Mouse (Mus musculus): ENCODE data around the gene Prickle4. TPM values are rescaled to one million over a fixed set of nuclear protein-coding genes. Genes with fewer than 3 reads are reported as not detected.

The Prickle4 gene
- polyA plus RNA-seq, 1 experiment from 2014 or later, result 0.27 TPM

DNA sequence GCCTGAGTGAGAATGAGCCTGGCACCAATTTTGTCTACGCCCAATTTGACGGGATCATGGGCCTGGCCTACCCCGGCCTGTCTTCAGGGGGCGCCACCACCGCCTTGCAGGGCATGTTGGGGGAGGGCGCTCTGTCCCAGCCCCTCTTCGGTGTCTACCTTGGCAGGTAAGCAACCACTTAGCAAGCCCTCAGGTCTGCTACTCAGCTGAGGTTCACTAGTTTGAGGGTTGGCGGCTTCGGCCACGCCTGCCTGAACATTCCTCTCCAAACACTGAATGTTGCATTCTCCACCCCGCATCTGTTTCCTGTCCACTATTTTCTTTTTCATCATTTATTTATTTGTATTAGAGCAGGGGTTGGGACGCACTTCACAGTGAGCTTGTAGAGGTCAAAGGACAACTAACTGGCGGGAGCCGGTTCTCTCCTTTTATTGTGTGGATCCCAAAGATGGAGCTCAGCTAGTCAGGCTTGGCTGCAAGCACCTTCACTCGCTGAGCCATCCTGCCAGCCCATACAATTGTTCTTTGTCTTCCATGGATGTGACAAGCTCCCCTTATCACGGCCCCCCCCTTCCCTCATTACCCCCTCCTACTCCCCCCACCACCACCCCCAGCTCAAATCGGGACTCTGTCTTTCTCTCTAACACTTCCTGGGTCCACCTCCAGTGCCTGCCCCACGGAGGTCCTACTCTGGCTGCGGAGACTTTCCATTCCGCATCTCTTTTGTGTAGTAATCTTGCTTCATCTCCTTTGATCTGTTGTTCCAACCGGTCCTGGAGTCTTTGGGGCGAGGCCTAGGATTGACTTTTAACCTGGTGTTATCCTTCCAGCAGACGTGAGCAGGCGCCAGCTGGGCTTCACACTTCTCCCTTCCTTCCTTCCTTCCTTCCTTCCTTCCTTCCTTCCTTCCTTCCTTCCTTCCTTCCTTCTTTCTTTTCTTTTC is 36.4 kb upstream of the Prickle4 start:
- no peaks in the 10 kb centered on the region for H3K9me3 ChIP-seq
- H3K4me3 ChIP-seq, result no peak overlapping the region
- H3K4me1 ChIP-seq, result no peaks in the 10 kb centered on the region
- no peak overlapping the region for H3K27ac ChIP-seq
- 64% methylated on average over 24 of the region's 24 CpGs for WGBS
- no peaks in the 10 kb centered on the region for H3K27me3 ChIP-seq
- no peak overlapping the region for H3K9ac ChIP-seq
- ATAC-seq (ENCODE audit: insufficient number of reproducible peaks, low FRiP score, low TSS enrichment, low read depth), result no peak
- no peak overlapping the region for H3K4me2 ChIP-seq
- H3K36me3 ChIP-seq, result no peaks in the 10 kb centered on the region

DNA sequence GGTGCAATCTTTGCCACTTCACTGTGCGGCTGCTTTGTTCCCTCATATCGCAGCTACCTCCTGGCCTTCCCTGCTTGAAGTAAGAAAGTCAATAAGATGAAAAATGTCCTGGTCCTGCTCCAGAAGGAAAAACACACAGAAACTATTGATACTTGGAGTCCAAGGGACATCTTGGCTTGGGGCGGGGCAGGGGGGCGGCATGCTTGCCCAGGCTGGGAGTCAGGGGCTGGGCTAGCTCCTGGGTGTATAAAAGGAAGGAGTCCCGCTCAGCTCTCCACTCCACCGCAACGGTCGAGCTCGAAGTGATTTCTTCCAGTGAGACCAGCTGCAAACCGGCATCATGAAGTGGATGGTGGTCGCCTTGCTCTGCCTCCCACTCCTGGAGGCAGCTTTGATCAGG is 32.0 kb upstream of the Prickle4 start, which contains the start of gene Pgc:
Gene Pgc, plus strand, starts transcription at position 277 of the 400 bp plus-strand sequence.
- WGBS, result 70% methylated on average over 11 of the region's 11 CpGs
- H3K9me3 ChIP-seq, result no peaks in the 10 kb centered on the region
- ATAC-seq (ENCODE audit: insufficient number of reproducible peaks, low FRiP score, low TSS enrichment, low read depth), result no peak

DNA sequence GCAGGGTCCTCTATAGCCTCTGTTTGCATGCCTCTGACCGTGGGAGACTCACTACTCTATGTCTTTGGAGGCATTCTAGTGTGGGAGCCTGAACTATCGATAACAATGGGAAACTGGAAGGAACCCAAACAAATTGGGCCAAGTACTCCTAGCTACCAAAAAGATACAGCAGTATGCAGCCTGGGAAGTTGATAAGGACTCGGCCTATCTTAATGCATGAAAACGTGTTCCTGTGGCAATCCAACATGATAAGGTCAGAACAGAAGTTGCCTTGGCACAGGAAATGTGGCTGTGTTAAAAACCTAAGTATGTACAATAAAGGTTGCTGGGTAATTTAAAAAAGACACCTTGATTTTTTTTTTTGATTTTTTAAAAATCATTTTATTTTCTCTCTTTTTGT is 26.6 kb upstream of the Prickle4 start:
- Histone ChIP-seq H3K9me3 (no peaks in the 10 kb centered on the region), H3K4me2 (no peak overlapping the region), H3K27ac (no peak overlapping the region), H3K27me3 (no peaks in the 10 kb centered on the region), H3K9ac (no peak overlapping the region), H3K36me3 (no peaks in the 10 kb centered on the region), H3K4me1 (no peaks in the 10 kb centered on the region), H3K4me3 (no peak overlapping the region)
- no peak for ATAC-seq (ENCODE audit: insufficient number of reproducible peaks, low FRiP score, low TSS enrichment, low read depth)
- WGBS, result 85% methylated on average over 4 of the region's 4 CpGs

More for the DNA sequence above, 32.0 kb upstream of the Prickle4 start, which contains the start of gene Pgc:
- H3K27ac ChIP-seq, result no peak within 1 kb of the TSS
- no peaks in the 10 kb centered on the region for H3K36me3 ChIP-seq
- H3K4me3 ChIP-seq, result no peak within 1 kb of the TSS
- H3K4me2 ChIP-seq, result no peak within 1 kb of the TSS
- H3K27me3 ChIP-seq, result no peaks in the 10 kb centered on the region
- no peaks in the 10 kb centered on the region for H3K4me1 ChIP-seq
- no peak within 1 kb of the TSS for H3K9ac ChIP-seq

DNA sequence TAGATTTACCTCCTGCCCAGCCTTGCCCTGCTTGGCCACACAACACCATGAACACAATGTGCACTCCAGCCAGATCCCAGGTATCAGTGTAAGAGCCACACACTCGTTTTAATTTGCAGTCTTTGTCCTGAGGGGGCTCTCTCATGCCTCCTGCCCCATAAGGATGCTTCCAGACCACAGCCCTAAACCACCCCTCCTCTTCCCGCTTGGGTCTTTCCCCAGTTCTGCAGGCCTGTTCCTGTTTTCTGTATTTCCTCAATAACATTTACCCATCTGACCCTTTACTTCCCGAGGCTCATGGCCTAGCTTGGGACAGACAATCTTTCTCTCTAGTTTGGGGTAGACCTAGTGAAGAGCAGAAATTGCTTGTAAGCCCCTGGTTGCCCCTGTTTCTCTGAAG is 20.5 kb upstream of the Prickle4 start:
- H3K9ac ChIP-seq, result no peak overlapping the region
- H3K4me1 ChIP-seq, result no peaks in the 10 kb centered on the region
- H3K27me3 ChIP-seq, result no peaks in the 10 kb centered on the region
- no peak for ATAC-seq (ENCODE audit: insufficient number of reproducible peaks, low FRiP score, low TSS enrichment, low read depth)
- H3K9me3 ChIP-seq, result no peaks in the 10 kb centered on the region
- H3K36me3 ChIP-seq, result no peaks in the 10 kb centered on the region
- H3K4me2 ChIP-seq, result no peak overlapping the region
- H3K27ac ChIP-seq, result no peak overlapping the region
- WGBS, result 52% methylated on average over 3 of the region's 3 CpGs
- H3K4me3 ChIP-seq, result no peak overlapping the region

DNA sequence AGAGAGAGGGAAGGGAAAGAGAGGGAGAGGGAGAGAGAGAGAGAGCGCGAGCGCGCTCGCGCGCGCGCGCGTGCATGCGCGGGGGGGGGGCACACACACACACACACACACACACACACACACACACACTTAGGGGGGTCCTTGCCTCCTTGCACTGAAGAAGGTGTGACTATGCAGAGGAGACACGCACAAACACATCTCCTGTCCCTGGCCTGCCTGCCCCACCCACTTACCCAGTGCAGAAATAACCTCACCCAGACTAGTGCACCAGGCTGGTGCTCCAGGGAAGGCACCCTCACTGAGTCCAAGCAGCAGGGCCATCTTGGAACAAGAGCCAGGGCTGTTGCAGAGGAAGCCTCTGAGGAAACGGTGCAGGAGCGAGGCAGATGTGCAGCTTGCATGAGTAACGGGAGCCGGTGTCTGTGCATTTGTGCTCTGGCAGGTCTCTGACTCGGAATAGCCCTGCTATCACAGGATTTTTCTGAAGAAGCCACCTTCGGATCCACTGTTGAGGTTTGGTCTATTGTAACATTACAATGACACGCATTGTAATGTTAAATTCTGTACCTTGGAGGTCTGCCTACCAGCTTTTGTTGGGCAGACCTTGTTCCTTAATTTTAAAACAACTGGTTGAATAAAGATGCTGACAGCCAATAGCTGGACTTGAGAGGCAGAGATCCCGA is 18.5 kb upstream of the Prickle4 start:
- H3K4me1 ChIP-seq, result no peaks in the 10 kb centered on the region
- no peaks in the 10 kb centered on the region for H3K9me3 ChIP-seq
- ATAC-seq (ENCODE audit: insufficient number of reproducible peaks, low FRiP score, low TSS enrichment, low read depth), result no peak
- no peak overlapping the region for H3K4me2 ChIP-seq
- H3K27ac ChIP-seq, result no peak overlapping the region
- no peak overlapping the region for H3K9ac ChIP-seq
- H3K27me3 ChIP-seq, result no peaks in the 10 kb centered on the region
- no peaks in the 10 kb centered on the region for H3K36me3 ChIP-seq
- H3K4me3 ChIP-seq, result no peak overlapping the region
- WGBS, result 59% methylated on average over 9 of the region's 22 CpGs

DNA sequence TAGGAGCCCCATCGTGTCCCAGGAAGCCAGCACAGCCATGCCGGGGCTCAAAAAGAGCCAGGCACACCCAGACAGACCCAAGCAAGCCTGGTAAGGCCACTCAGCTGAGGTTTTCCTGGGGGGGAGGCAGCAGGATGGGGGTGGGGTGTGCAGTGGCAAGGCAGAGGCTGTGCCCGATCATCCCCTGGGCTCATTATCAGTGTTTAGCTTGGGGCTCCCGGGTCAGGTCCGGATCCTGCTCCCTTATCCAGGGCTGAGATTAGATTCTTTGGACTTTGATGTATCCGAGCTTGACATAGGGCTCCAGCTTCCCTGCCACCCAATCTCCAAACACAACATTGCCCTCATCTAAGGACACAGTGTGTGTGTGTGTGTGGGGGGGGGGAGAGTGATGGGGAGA is 17.3 kb upstream of the Prickle4 start:
- Histone ChIP-seq H3K27me3 (no peaks in the 10 kb centered on the region), H3K36me3 (no peaks in the 10 kb centered on the region), H3K4me1 (0 out of 2 replicates have a peak, but pooled peaks cover under 1% of the 10 kb centered on the region), H3K9me3 (no peaks in the 10 kb centered on the region), H3K27ac (no peak overlapping the region), H3K9ac (no peak overlapping the region), H3K4me3 (no peak overlapping the region), H3K4me2 (no peak overlapping the region)
- ATAC-seq (ENCODE audit: insufficient number of reproducible peaks, low FRiP score, low TSS enrichment, low read depth), result no peak
- WGBS, result 59% methylated on average over 6 of the region's 6 CpGs

DNA sequence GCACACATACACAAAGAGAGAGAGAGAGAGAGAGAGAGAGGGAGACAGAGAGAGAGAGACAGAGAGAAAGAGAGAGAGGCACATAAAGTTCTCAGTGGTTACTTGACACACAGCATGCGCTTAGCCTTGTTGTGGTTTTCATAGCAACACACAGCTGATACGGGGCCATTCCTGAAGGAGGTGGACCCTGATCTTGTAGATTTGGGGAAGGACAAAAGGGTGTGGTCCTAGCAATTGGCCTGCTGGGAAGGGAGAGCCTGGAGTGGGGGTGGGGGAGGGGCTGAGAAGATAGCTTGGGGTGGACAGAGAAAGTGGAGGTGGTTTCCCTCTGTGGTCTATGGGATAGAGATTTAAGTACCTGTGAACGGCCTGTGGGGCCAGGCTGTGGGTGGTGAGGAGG is 15.5 kb upstream of the Prickle4 start:
- ATAC-seq (ENCODE audit: insufficient number of reproducible peaks, low FRiP score, low TSS enrichment, low read depth), result no peak
- WGBS, result 65% methylated on average over 3 of the region's 3 CpGs
- Histone ChIP-seq H3K9me3 (no peaks in the 10 kb centered on the region), H3K4me2 (no peak overlapping the region), H3K9ac (no peak overlapping the region), H3K27me3 (no peaks in the 10 kb centered on the region), H3K4me1 (0 out of 2 replicates have a peak, but pooled peaks cover 3% of the 10 kb centered on the region), H3K36me3 (0 out of 2 replicates have a peak, but pooled peaks cover under 1% of the 10 kb centered on the region), H3K27ac (no peak overlapping the region), H3K4me3 (no peak overlapping the region)

DNA sequence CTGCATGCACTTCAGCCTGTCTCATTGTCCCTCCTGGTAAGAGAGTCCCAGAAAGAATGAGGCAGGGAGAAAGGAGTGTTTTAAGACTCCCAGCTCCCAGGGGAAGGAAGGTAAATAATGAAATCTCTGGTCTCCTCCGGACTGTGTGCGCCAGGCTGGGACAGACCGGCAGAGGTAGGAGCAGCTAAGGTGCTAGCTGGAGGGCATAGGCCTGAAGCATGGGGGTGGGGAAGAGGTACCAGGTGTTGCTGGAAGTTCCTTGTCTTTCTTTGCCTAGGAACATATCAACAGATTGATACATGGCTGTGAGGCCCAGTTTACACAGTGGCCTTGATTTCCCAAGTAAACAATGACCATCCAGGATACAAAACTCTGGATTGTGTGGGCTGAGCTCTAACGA is 14.4 kb upstream of the Prickle4 start:
- H3K9me3 ChIP-seq, result no peaks in the 10 kb centered on the region
- H3K36me3 ChIP-seq, result peaks cover 5% of the 10 kb centered on the region; the same call in 1 of the 2 replicates
- H3K9ac ChIP-seq, result no peak overlapping the region
- 74% methylated on average over 4 of the region's 4 CpGs for WGBS
- H3K4me1 ChIP-seq, result 0 out of 2 replicates have a peak, but pooled peaks cover 3% of the 10 kb centered on the region
- H3K4me3 ChIP-seq, result no peak overlapping the region
- no peaks in the 10 kb centered on the region for H3K27me3 ChIP-seq
- H3K4me2 ChIP-seq, result no peak overlapping the region
- H3K27ac ChIP-seq, result no peak overlapping the region
- ATAC-seq (ENCODE audit: insufficient number of reproducible peaks, low FRiP score, low TSS enrichment, low read depth), result no peak

DNA sequence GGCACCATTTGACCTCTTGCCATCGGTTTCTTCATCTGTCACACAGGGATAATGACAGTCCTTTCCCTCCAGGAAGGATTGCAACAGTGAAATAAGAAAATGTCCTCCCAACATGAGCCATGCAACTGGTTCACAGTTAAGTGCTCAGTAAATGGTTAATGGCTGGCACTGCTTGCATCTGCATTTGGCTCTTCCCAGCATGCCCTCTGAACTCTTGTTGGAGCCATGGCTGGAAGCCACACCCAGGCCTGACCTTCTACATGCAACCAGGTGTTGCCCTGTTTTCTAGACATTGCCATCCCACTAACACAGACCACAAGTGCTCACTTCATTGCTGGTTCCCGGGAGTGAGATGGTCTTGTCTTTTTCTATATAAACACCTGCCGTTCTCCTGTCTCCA is 13.4 kb upstream of the Prickle4 start:
- no peak for ATAC-seq (ENCODE audit: insufficient number of reproducible peaks, low FRiP score, low TSS enrichment, low read depth)
- H3K4me1 ChIP-seq, result peaks cover 9% of the 10 kb centered on the region
- no peaks in the 10 kb centered on the region for H3K9me3 ChIP-seq
- peaks cover 3% of the 10 kb centered on the region for H3K27me3 ChIP-seq
- H3K9ac ChIP-seq, result no peak overlapping the region
- no peak overlapping the region for H3K4me3 ChIP-seq
- peaks cover 11% of the 10 kb centered on the region for H3K36me3 ChIP-seq
- H3K4me2 ChIP-seq, result no peak overlapping the region
- WGBS, result 83% methylated on average over 3 of the region's 3 CpGs
- H3K27ac ChIP-seq, result no peak overlapping the region

DNA sequence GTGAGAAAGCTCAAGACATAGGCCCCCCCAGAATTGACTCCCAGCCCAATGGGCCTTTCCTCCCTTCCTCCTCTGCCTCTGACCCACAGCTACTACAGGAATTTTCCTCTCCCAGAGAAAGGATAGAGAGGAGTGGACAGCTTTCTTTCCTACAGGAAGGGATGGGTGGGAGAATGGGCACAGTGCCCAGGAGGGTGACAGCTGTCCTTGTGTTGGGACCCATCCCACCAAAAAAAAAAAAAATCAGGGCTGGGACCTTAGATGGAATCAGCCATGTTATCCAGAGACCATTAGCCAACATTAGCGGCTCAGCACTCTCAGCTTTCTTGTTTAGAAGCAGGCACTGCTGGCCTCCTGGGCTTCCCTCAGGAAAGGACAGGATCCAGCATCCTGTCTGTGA is 11.7 kb upstream of the Prickle4 start:
- H3K36me3 ChIP-seq, result peaks cover 28% of the 10 kb centered on the region
- no peaks in the 10 kb centered on the region for H3K9me3 ChIP-seq
- no peak overlapping the region for H3K9ac ChIP-seq
- no peak overlapping the region for H3K4me3 ChIP-seq
- 50% methylated on average over 1 of the region's 1 CpGs for WGBS
- H3K4me1 ChIP-seq, result peaks cover 17% of the 10 kb centered on the region
- no peak overlapping the region for H3K4me2 ChIP-seq
- peaks cover 11% of the 10 kb centered on the region for H3K27me3 ChIP-seq
- no peak overlapping the region for H3K27ac ChIP-seq
- no peak for ATAC-seq (ENCODE audit: insufficient number of reproducible peaks, low FRiP score, low TSS enrichment, low read depth)

DNA sequence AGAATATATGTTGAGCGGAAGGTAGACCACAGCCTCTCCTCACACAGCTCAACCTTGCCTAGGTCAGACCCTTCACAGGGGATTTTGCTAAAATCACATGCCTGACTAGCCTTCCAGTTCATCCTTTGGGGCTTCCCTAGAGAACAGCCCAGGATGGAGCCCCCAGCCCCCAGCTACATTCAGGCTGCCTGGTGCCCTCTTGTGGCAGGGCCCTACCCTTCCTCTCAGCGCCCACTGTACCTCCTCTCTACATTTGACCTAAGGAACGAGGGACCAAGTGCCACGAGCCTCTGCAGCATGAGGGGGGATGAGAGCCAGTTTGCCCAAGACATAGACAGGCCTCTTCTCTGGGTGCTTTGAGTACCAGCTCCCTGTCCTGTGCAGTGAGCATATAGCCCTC is 10.2 kb upstream of the Prickle4 start:
- no peaks in the 10 kb centered on the region for H3K9me3 ChIP-seq
- H3K4me2 ChIP-seq, result no peak overlapping the region
- no peak for ATAC-seq (ENCODE audit: insufficient number of reproducible peaks, low FRiP score, low TSS enrichment, low read depth)
- WGBS, result 76% methylated on average over 4 of the region's 4 CpGs
- peaks cover 17% of the 10 kb centered on the region for H3K4me1 ChIP-seq
- H3K36me3 ChIP-seq, result peaks cover 40% of the 10 kb centered on the region
- H3K27ac ChIP-seq, result no peak overlapping the region
- no peak overlapping the region for H3K9ac ChIP-seq
- H3K4me3 ChIP-seq, result no peak overlapping the region
- H3K27me3 ChIP-seq, result peaks cover 11% of the 10 kb centered on the region

DNA sequence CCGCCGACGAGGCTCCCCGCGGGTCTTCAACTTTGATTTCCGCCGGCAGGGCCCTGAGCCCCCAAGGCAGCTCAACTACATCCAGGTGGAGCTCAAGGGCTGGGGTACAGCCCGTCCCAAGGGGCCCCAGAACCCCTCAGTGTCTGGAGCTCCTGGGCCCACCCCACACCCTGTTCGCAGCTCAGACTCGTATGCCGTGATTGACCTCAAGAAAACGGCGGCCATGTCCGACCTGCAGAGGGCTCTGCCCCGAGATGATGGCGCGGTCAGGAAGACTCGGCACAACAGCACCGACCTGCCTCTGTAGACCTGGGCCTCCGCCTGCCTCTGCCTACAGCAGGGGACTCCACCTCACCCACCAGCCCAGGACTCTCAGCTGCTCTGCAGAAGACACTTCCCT is 9.0 kb upstream of the Prickle4 start:
- peaks cover 11% of the 10 kb centered on the region for H3K27me3 ChIP-seq
- H3K4me3 ChIP-seq, result no peak overlapping the region
- no peak overlapping the region for H3K27ac ChIP-seq
- no peak overlapping the region for H3K4me2 ChIP-seq
- H3K9me3 ChIP-seq, result no peaks in the 10 kb centered on the region
- no peak for ATAC-seq (ENCODE audit: insufficient number of reproducible peaks, low FRiP score, low TSS enrichment, low read depth)
- peaks cover 17% of the 10 kb centered on the region for H3K4me1 ChIP-seq
- H3K9ac ChIP-seq, result no peak overlapping the region
- peaks cover 48% of the 10 kb centered on the region for H3K36me3 ChIP-seq
- WGBS, result 35% methylated on average over 20 of the region's 20 CpGs
